Mouse (Mus musculus): ENCODE data around the gene Cdyl2.

DNA sequence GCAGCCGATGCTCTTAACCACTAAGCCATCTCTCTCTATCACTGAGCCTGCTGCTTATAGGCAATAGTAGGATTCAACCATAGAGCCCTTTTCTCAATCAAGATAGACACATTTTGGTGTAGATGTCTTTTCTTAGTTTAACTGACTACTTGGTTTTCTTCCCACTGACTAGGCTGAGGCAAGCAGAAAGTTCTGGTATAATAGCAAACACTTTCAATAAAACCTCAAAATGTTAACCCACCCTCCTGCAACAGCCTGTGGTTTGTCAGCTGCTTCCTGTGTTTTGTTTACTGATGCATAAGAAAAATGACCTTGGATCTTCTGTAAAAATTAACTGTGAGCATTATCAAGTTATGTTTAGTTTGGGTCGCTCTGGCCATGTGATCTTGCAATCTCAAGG lies 11.3 kb downstream of the Cdyl2 start:
- TF ChIP-seq CTCF (IDR thresholded peaks at IDR 0.05; ENCODE audit: extremely low read depth, insufficient read depth, low read length): no peak
- TF ChIP-seq POLR2A (IDR thresholded peaks at IDR 0.05; ENCODE audit: extremely low read depth, insufficient read depth, low read length): no peak

Data from cortical plate, adult 2 months (tissue).